Mouse (Mus musculus): Measurements from ENCODE around the gene Trim13. TPM values are rescaled to one million over a fixed set of nuclear protein-coding genes. Genes with fewer than 3 reads are reported as not detected.
A peak's percentile ranks its signal among the peaks of the same experiment; 100 is the strongest.

The Trim13 gene
- polyA plus RNA-seq, 1 experiment: 14.3 TPM

GRCm38 (mm10) chr14:61607157-61607556 lies 9.1 kb downstream of the Trim13 start, which contains the start of gene Kcnrg:
Gene Kcnrg (plus strand): TSS chr14:61607457.
- no peak for TF ChIP-seq CTCF (IDR thresholded peaks at IDR 0.05; ENCODE audit: extremely low read depth, insufficient read depth, low read length)
- TF ChIP-seq POLR2A (IDR thresholded peaks at IDR 0.05; ENCODE audit: extremely low read depth, insufficient read depth, low read length): no peak

GRCm38 (mm10) chr14:61611766-61612165 lies 13.7 kb downstream of the Trim13 start:
- Histone ChIP-seq H3K4me1 (ENCODE audit: control insufficient read depth, insufficient read depth, low read length) (no peaks in the 10 kb centered on the region), H3K4me3 (ENCODE audit: insufficient read depth, low read length) (no peak overlapping the region), H3K27ac (ENCODE audit: insufficient read depth, low read length) (no peak overlapping the region)
- no peak for TF ChIP-seq CTCF (IDR thresholded peaks at IDR 0.05; ENCODE audit: extremely low read depth, insufficient read depth, low read length)

More at GRCm38 (mm10) chr14:61607157-61607556, 9.1 kb downstream of the Trim13 start, which contains the start of gene Kcnrg:
- Histone ChIP-seq H3K4me1 (ENCODE audit: control insufficient read depth, insufficient read depth, low read length) (0 out of 2 replicates have a peak, but pooled peaks cover 1% of the 10 kb centered on the region), H3K27ac (ENCODE audit: insufficient read depth, low read length) (no peak within 1 kb of the TSS), H3K4me3 (ENCODE audit: insufficient read depth, low read length) (no peak within 1 kb of the TSS)

- TF ChIP-seq CTCF (IDR thresholded peaks at IDR 0.05; ENCODE audit: extremely low read depth, insufficient read depth, low read length) (no peak), POLR2A (IDR thresholded peaks at IDR 0.05; ENCODE audit: extremely low read depth, insufficient read depth, low read length) (no peak)
- H3K27ac ChIP-seq (ENCODE audit: insufficient read depth, low read length): no peak overlapping the region
- H3K4me3 ChIP-seq (ENCODE audit: insufficient read depth, low read length): no peak overlapping the region
- H3K4me1 ChIP-seq (ENCODE audit: control insufficient read depth, insufficient read depth, low read length): no peaks in the 10 kb centered on the region
Measured at GRCm38 (mm10) chr14:61613319-61613718, 15.3 kb downstream of the Trim13 start.

GRCm38 (mm10) chr14:61620371-61620770 lies 22.3 kb downstream of the Trim13 start:
- H3K4me1 ChIP-seq (ENCODE audit: control insufficient read depth, insufficient read depth, low read length): no peaks in the 10 kb centered on the region
- H3K4me3 ChIP-seq (ENCODE audit: insufficient read depth, low read length): no peak overlapping the region
- H3K27ac ChIP-seq (ENCODE audit: insufficient read depth, low read length): no peak overlapping the region
- TF ChIP-seq POLR2A (IDR thresholded peaks at IDR 0.05; ENCODE audit: extremely low read depth, insufficient read depth, low read length) (no peak), CTCF (IDR thresholded peaks at IDR 0.05; ENCODE audit: extremely low read depth, insufficient read depth, low read length) (no peak)

GRCm38 (mm10) chr14:61635969-61636368 lies 37.9 kb downstream of the Trim13 start:
- Histone ChIP-seq H3K4me1 (ENCODE audit: control insufficient read depth, insufficient read depth, low read length) (no peaks in the 10 kb centered on the region), H3K27ac (ENCODE audit: insufficient read depth, low read length) (no peak overlapping the region), H3K4me3 (ENCODE audit: insufficient read depth, low read length) (no peak overlapping the region)
- no peak for TF ChIP-seq CTCF (IDR thresholded peaks at IDR 0.05; ENCODE audit: extremely low read depth, insufficient read depth, low read length)
- TF ChIP-seq POLR2A (IDR thresholded peaks at IDR 0.05; ENCODE audit: extremely low read depth, insufficient read depth, low read length): no peak

- H3K4me3 ChIP-seq (ENCODE audit: insufficient read depth, low read length): no peak overlapping the region
- no peak overlapping the region for H3K27ac ChIP-seq (ENCODE audit: insufficient read depth, low read length)
- no peaks in the 10 kb centered on the region for H3K4me1 ChIP-seq (ENCODE audit: control insufficient read depth, insufficient read depth, low read length)
- TF ChIP-seq CTCF (IDR thresholded peaks at IDR 0.05; ENCODE audit: extremely low read depth, insufficient read depth, low read length): no peak
- no peak for TF ChIP-seq POLR2A (IDR thresholded peaks at IDR 0.05; ENCODE audit: extremely low read depth, insufficient read depth, low read length)
Measured at GRCm38 (mm10) chr14:61642668-61643067, 44.6 kb downstream of the Trim13 start.

- no peak overlapping the region for H3K4me3 ChIP-seq (ENCODE audit: insufficient read depth, low read length)
- no peaks in the 10 kb centered on the region; the same call in 1 of the 2 replicates for H3K4me1 ChIP-seq (ENCODE audit: control insufficient read depth, insufficient read depth, low read length)
- TF ChIP-seq POLR2A (IDR thresholded peaks at IDR 0.05; ENCODE audit: extremely low read depth, insufficient read depth, low read length): no peak
- no peak for TF ChIP-seq CTCF (IDR thresholded peaks at IDR 0.05; ENCODE audit: extremely low read depth, insufficient read depth, low read length)
- H3K27ac ChIP-seq (ENCODE audit: insufficient read depth, low read length): no peak overlapping the region
Measured at GRCm38 (mm10) chr14:61645547-61645946, 47.5 kb downstream of the Trim13 start.

GRCm38 (mm10) chr14:61647182-61647880 lies 49.3 kb downstream of the Trim13 start:
- peak overlapping the region; percentile 65 for H3K27ac ChIP-seq (ENCODE audit: insufficient read depth, low read length)
- H3K4me3 ChIP-seq (ENCODE audit: insufficient read depth, low read length): peak overlapping the region; percentile 45
- TF ChIP-seq POLR2A (IDR thresholded peaks at IDR 0.05; ENCODE audit: extremely low read depth, insufficient read depth, low read length) (no peak), CTCF (IDR thresholded peaks at IDR 0.05; ENCODE audit: extremely low read depth, insufficient read depth, low read length) (no peak)
- no peaks in the 10 kb centered on the region; the same call in 1 of the 2 replicates for H3K4me1 ChIP-seq (ENCODE audit: control insufficient read depth, insufficient read depth, low read length)

- no peak for TF ChIP-seq CTCF (IDR thresholded peaks at IDR 0.05; ENCODE audit: extremely low read depth, insufficient read depth, low read length)
- TF ChIP-seq POLR2A (IDR thresholded peaks at IDR 0.05; ENCODE audit: extremely low read depth, insufficient read depth, low read length): no peak
- no peaks in the 10 kb centered on the region; the same call in 1 of the 2 replicates for H3K4me1 ChIP-seq (ENCODE audit: control insufficient read depth, insufficient read depth, low read length)
- peak overlapping the region; percentile 45 for H3K4me3 ChIP-seq (ENCODE audit: insufficient read depth, low read length)
- peak overlapping the region; percentile 65 for H3K27ac ChIP-seq (ENCODE audit: insufficient read depth, low read length)
Measured at GRCm38 (mm10) chr14:61647881-61648684, 50.0 kb downstream of the Trim13 start.

Measured in cortical plate, adult 2 months (tissue).